Mouse (Mus musculus) stomach, postnatal 0 days (tissue): ENCODE data around the gene Lrfn4. TPM values are rescaled to one million over a fixed set of nuclear protein-coding genes. Genes with fewer than 3 reads are reported as not detected.

ENCODE experiments used
- ATAC-seq: fragments of 200-750 bp; cut with Nextera tagmentation; 2 replicates; pipeline ENCODE4 v1.8.0; 2017; ENCODE audit not compliant: low FRiP score, low TSS enrichment
- DNase-seq: peaks from one replicate; pipeline ENCODE4 v3.0.0-alpha.2; 2016; ENCODE audit warnings: low spot score
- H3K27ac ChIP-seq: fragments of 300-500 bp; sonication (generic); replicated peaks from 2 replicates; pipeline ENCODE4 v1.5.1; 2014; ENCODE audit warnings: mild to moderate bottlenecking, control low read depth
- H3K27me3 ChIP-seq: fragments of 300-500 bp; sonication (generic); 2 replicates; pipeline ENCODE4 v1.6.1; 2014; ENCODE audit warnings: low read length; ENCODE audit not compliant: control insufficient read depth, insufficient read depth
- H3K36me3 ChIP-seq: fragments of 300-500 bp; sonication (generic); 2 replicates; pipeline ENCODE4 v1.6.1; 2014; ENCODE audit warnings: low read length, mixed read lengths; ENCODE audit not compliant: control insufficient read depth, insufficient read depth
- H3K4me1 ChIP-seq: fragments of 300-500 bp; sonication (generic); replicated peaks from 2 replicates; pipeline ENCODE4 v1.6.1; 2014; ENCODE audit warnings: antibody characterized with exemption; ENCODE audit not compliant: control insufficient read depth, insufficient read depth
- H3K4me2 ChIP-seq: fragments of 300-500 bp; sonication (generic); replicated peaks from 2 replicates; pipeline ENCODE4 v1.6.1; 2014; ENCODE audit warnings: low read depth, mild to moderate bottlenecking, control low read depth, moderate library complexity
- H3K4me3 ChIP-seq: fragments of 300-500 bp; sonication (generic); 2 replicates; pipeline ENCODE4 v1.5.1; 2014; ENCODE audit warnings: low read depth, low read length, control low read depth
- H3K9ac ChIP-seq: fragments of 300-500 bp; sonication (generic); 2 replicates; pipeline ENCODE4 v1.6.1; 2014; ENCODE audit warnings: mild to moderate bottlenecking, low read length, control low read depth, mixed read lengths
- H3K9me3 ChIP-seq: fragments of 300-500 bp; sonication (generic); 2 replicates; pipeline ENCODE4 v1.6.1; 2016; ENCODE audit warnings: low read length; ENCODE audit not compliant: control insufficient read depth
- CTCF ChIP-seq: IDR thresholded peaks from 2 replicates; pipeline ENCODE4 v1.5.1; 2016; ENCODE audit warnings: antibody characterized with exemption, low read depth, mild to moderate bottlenecking, moderate library complexity
- EP300 ChIP-seq: optimal IDR thresholded peaks from 2 replicates; pipeline ENCODE3; 2016; ENCODE audit warnings: antibody characterized with exemption
- WGBS: fragments of 180-500 bp; shearing (Covaris S2); extraction: QIAGEN DNeasy Blood & Tissue Kit; methylation state at CpG from one replicate; pipeline ENCODE4 v1.1.7; 2014; 5-methylcytosine and 5-hydroxymethylcytosine counted together
- polyA plus RNA-seq: library from polyadenylated mRNA; unstranded; fragments of >200 nt; fragmentation: Nextera tagmentation; extraction: Ambion mirVana; gene quantifications from 2 replicates; pipeline ENCODE4 v1.2.1, GENCODE M21; 2015

Lrfn4 gene
- polyA plus RNA-seq, 1 experiment from 2014 or later, result 4.3 TPM

DNA sequence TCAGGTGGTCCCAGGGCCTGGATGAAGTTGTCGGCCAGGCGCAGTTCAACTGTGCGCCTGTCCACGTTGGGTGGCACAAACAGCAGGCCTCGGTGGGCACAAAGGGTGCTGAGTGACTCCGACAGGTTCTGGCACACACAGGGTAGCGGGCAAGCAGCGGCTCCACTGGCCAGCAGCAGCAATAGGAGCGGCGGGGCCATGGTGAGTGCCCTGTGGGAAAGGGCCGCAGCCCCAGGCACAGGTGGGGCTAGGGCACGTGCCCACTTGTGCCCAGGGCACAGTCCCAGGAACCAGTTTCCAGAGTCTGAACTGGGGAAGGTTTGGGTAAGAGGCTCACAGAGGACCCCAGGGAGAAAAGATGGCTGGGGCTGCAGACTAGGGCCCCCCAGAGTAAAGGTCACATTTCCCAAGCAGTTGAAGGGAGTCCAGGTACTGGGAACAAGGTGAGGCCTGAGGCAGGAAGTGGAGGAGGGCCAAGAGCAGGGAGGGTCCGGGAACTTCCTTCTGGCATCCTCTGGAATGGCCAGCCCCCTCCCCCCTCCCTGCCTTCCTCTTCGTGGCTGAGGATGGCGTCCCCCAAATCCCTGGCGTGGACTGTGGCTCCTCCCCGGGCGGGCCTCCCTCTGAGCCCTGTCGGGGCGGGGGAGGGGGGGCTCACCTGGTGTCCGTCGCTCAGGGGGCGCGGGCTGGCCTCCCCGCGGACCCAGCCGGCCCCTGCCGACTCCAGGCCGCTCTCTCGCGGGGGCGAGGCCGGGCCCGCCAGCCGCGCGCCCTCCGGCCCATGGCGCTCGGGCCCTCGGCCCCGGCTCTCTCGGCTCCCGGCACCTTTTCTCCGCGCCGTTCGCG lies 939 bp downstream of the Lrfn4 start:
- H3K4me3 ChIP-seq, result peak overlapping the region; percentile 78
- H3K9me3 ChIP-seq, result no peaks in the 10 kb centered on the region
- peak overlapping the region; percentile 87 for H3K27ac ChIP-seq
- peaks cover 7% of the 10 kb centered on the region; the same call in 1 of the 2 replicates for H3K36me3 ChIP-seq
- DNase-seq (peak; percentile 63), ATAC-seq (peak; percentile 12)
- H3K4me2 ChIP-seq, result peak overlapping the region; percentile 93
- TF ChIP-seq EP300 (no peak), CTCF (no peak)
- H3K4me1 ChIP-seq, result 0 out of 2 replicates have a peak, but pooled peaks cover 2% of the 10 kb centered on the region
- peak overlapping the region; percentile 84 for H3K9ac ChIP-seq
- no peaks in the 10 kb centered on the region for H3K27me3 ChIP-seq
- 19% methylated on average over 40 of the region's 49 CpGs for WGBS

DNA sequence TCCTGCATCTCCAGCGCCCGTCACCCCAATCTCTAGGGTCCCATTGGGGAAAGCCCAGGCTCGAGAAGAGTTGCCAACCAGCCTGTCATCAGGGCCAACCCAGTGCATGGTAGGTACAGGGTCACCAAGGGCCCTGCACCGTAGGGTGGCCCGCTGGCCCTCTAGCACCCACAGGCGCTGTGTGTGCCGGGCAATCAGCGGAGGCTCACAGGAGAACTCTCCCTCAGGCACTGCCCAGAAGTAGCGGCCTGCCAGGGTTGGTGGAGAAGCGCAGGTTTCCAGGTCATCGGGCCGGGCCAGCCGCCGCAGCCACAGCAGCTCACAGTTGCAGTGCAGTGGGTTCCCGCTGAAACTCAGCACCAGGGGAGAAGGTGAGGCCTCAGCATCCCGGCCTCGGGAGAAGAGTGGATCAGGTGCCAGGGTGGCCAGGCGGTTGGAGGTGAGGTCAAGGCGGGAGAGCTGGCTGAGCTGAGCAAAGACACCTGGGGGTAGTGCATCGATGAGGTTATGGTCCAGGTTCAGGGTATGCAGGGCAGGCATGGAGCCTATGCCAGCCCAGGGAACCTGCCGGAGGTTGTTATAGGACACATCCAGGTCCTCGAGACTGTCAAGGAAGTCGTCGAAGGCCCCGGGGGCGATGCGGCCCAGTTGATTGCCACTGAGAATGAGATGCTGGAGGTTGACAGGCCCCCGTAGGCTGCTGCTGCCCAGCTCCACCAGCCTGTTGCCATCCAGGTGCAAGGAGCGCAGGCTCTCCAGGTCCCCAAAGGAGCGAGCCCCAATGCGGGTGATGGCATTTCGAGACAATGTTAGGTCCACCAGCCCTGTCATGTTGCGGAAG lies 1.8 kb downstream of the Lrfn4 start:
- Histone ChIP-seq H3K9me3 (no peaks in the 10 kb centered on the region), H3K27ac (no peak overlapping the region), H3K4me3 (0 out of 2 replicates have a peak overlapping the region, but pooled peaks have one; percentile 78), H3K4me1 (0 out of 2 replicates have a peak, but pooled peaks cover 2% of the 10 kb centered on the region), H3K36me3 (peaks cover 7% of the 10 kb centered on the region; the same call in 1 of the 2 replicates), H3K9ac (no peak overlapping the region), H3K4me2 (peak overlapping the region; percentile 93), H3K27me3 (no peaks in the 10 kb centered on the region)
- WGBS, result 87% methylated on average over 33 of the region's 33 CpGs
- TF ChIP-seq EP300, result no peak
- no peak for TF ChIP-seq CTCF
- DNase-seq (peak; percentile 30), ATAC-seq (no peak)

DNA sequence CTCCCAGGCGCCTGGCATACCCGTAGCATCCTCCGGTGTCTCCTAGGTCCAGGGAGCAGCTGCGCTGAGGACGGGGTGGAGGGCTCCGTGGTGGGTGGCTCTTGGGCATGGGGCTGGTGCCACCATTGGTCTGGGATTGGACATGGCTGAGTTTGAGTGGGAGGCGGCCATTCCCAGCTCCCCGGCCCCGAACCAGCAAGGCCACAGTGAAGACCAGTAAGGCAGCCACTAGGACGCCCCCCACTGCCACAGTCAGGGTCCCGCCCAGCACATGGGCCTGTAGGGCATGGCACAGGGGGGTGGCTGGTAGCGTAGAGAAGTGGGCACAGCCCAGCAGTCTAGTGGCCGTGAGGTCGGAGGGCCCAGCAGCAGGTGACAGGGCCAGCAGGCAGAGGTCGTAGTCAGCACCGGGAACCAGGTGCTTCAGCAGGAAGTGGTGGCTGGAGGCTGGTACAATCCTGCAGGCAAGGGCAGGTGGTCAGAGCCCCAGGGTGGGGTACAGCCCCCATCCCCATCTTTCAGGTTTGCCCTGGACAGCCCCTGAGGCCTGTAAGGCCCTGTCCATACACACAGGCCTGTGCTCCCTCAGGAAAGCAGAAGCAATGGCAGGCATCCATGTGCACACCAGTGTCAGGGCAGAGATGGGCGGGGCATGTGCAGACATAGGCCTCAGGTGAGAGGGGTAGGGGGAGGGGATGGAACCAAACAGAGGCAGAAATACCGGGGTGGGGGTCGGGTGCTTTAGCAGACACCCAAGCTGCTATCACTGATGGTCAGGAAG lies 3.1 kb downstream of the Lrfn4 start:
- Histone ChIP-seq H3K9ac (no peak overlapping the region), H3K27me3 (no peaks in the 10 kb centered on the region), H3K4me1 (0 out of 2 replicates have a peak, but pooled peaks cover 2% of the 10 kb centered on the region), H3K9me3 (no peaks in the 10 kb centered on the region), H3K27ac (no peak overlapping the region), H3K36me3 (peaks cover 7% of the 10 kb centered on the region; the same call in 1 of the 2 replicates), H3K4me2 (no peak overlapping the region), H3K4me3 (no peak overlapping the region)
- peak; percentile 37 for DNase-seq
- no peak for TF ChIP-seq CTCF
- no peak for TF ChIP-seq EP300
- WGBS, result 87% methylated on average over 19 of the region's 19 CpGs
- ATAC-seq, result no peak

DNA sequence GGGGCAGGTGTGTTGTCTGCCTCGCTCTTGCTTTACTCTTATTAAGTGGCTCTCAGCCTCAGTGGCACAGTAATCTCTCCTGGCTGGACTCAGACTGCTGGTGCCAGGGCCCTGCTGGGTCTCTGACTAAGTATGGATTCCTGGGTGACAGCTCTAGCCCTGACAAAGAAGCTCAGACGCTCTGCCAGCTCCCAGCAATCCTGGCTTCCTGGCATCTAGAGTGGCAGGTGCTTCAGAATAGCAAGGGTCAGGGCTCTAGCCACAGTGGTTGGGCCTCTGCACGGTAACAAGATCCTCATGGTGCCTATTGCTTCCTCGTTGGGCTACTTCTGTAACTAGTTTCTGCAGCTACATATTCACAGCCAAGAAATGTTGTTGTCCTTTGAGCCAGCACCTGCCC lies 5.4 kb downstream of the Lrfn4 start:
- DNase-seq (no peak), ATAC-seq (no peak)
- Histone ChIP-seq H3K9me3 (no peaks in the 10 kb centered on the region), H3K27me3 (no peaks in the 10 kb centered on the region), H3K36me3 (peaks cover 7% of the 10 kb centered on the region; the same call in 1 of the 2 replicates), H3K4me3 (no peak overlapping the region), H3K27ac (no peak overlapping the region), H3K4me2 (no peak overlapping the region), H3K9ac (no peak overlapping the region), H3K4me1 (0 out of 2 replicates have a peak, but pooled peaks cover 2% of the 10 kb centered on the region)
- WGBS, result 62% methylated on average over 4 of the region's 4 CpGs
- TF ChIP-seq CTCF (no peak), EP300 (no peak)

DNA sequence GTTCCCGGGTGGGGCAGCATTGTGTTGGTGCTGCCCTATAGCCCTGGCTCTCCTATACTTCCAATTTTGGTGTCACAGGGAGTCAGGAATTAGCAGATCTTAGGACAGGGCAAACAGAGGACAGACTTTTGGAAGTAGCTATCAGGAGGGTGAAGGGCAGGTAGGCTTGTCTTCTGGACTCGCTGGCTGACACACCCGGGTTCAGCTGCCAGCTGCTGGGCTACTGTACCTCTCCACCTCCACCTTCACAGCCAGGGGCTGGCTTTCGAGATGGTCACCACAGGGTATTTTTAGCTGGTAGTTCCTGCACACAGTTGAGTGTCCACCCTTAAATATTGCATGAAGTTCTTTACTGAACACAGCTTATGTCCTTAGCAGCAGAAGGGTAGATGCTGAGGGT lies 7.0 kb downstream of the Lrfn4 start:
- no peak overlapping the region for H3K4me2 ChIP-seq
- H3K9me3 ChIP-seq, result no peaks in the 10 kb centered on the region
- H3K27ac ChIP-seq, result no peak overlapping the region
- H3K36me3 ChIP-seq, result peaks cover 4% of the 10 kb centered on the region; the same call in 1 of the 2 replicates
- WGBS, result 70% methylated on average over 4 of the region's 4 CpGs
- no peaks in the 10 kb centered on the region; the same call in 1 of the 2 replicates for H3K4me1 ChIP-seq
- TF ChIP-seq CTCF, result no peak
- TF ChIP-seq EP300, result no peak
- DNase-seq, result no peak
- H3K9ac ChIP-seq, result no peak overlapping the region
- H3K4me3 ChIP-seq, result no peak overlapping the region
- ATAC-seq, result no peak
- no peaks in the 10 kb centered on the region for H3K27me3 ChIP-seq
